Mouse (Mus musculus) layer of hippocampus, adult 2 months (tissue): Measurements from ENCODE around the gene Creb3. TPM values are rescaled to one million over a fixed set of nuclear protein-coding genes. Genes with fewer than 3 reads are reported as not detected.
A peak's percentile ranks its signal among the peaks of the same experiment; 100 is the strongest.

Experiments
- DNase-seq, 2 experiments: peaks; one replicate each; pipeline ENCODE4 v3.0.0; 2022; ENCODE audit warnings: low spot score in 2 of 2
- H3K27ac ChIP-seq: fragments of 200-600 bp; 2 replicates; pipeline ENCODE4 v1.8.1; 2022
- H3K4me3 ChIP-seq: fragments of 200-600 bp; 2 replicates; pipeline ENCODE4 v1.8.1; 2022; ENCODE audit warnings: mild to moderate bottlenecking
- CTCF ChIP-seq: fragments of 200-600 bp; conservative IDR thresholded peaks from 2 replicates; pipeline ENCODE4 v1.8.1; 2022; ENCODE audit warnings: antibody characterized with exemption, mild to moderate bottlenecking, moderate library complexity
- total RNA-seq, 2 experiments: library from RNA; stranded (reverse); gene quantifications; 2 replicates each; pipeline ENCODE4 v1.2.3; 2021

Creb3 gene
- total RNA-seq, 2 experiments from 2014 or later = 70.3 to 75.1 TPM

DNA sequence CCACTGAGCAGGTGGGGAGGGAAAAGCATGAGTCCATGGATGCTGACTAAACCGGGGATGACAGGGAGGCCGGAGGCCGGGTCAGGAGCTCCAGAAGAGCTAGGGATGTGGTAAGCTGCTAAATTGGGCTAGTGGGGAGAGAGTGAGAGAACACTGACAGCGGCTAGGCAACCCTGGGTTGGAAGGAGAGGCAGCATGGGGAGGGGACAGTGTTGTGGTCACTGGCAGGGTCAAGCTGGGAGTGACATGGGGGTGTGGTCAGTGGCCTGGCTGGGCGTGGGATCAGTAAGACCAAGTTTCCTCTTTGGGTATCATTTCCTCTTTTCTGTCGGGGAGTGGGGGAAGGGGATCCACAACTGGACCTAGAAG is 1.9 kb upstream of the Creb3 start:
- H3K4me3 ChIP-seq = peak overlapping the region; percentile 26; the same call in 1 of the 2 replicates
- H3K27ac ChIP-seq = no peak overlapping the region
- DNase-seq = peak in 1 of 2 experiments; percentile 32
- TF ChIP-seq CTCF = no peak

DNA sequence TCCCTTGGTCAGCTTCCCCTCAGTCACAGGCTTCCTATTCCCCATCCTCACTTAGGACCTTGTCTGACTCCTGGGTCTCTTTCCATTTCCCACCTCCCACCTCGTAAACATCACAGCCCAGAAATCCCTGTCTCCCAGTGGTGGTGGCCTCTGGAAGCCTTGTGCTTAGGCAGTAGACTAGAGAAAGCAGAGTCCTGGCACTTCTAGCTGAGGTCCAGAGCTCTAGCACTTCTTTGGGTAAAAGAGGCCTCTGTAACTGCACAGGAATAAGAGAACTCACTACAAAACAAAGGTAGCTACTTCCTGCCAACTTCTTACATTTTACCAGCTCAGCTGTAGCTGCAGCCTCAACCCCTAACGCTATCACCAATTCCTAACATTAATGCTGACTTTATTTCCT is 1.2 kb upstream of the Creb3 start:
- TF ChIP-seq CTCF = no peak
- Histone ChIP-seq H3K27ac (peak overlapping the region; percentile 97; the same call in 1 of the 2 replicates), H3K4me3 (peak overlapping the region; percentile 96)
- no peak for DNase-seq

DNA sequence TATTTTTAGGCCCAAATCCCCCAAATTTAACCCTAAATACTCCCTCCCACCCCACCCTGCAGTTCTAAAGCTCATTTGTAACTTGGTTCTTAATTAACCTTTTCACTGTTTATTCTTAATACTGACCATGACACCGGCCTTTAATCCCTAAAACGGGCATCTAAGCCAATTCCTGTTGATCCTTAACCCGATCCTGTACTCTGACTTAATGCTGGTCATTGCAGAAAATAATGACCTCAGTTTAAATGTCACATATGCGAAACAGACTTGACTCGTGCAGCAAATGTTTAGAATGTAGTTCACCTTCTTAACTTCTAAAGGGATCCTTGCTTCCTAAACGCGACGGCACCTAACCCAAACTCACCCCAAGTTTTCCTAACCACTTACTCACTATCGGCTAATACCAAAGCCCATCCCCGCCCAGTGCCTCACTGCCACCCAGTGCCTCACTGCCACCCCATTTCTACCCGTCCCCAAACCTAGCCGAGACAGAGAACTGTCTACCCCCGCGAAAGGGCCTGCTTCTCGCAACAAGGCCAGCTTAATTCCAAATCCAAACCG is 616 bp upstream of the Creb3 start:
- H3K27ac ChIP-seq = peak overlapping the region; percentile 97
- DNase-seq = peak; percentile 24 to 25
- peak overlapping the region; percentile 96 for H3K4me3 ChIP-seq
- TF ChIP-seq CTCF = no peak

DNA sequence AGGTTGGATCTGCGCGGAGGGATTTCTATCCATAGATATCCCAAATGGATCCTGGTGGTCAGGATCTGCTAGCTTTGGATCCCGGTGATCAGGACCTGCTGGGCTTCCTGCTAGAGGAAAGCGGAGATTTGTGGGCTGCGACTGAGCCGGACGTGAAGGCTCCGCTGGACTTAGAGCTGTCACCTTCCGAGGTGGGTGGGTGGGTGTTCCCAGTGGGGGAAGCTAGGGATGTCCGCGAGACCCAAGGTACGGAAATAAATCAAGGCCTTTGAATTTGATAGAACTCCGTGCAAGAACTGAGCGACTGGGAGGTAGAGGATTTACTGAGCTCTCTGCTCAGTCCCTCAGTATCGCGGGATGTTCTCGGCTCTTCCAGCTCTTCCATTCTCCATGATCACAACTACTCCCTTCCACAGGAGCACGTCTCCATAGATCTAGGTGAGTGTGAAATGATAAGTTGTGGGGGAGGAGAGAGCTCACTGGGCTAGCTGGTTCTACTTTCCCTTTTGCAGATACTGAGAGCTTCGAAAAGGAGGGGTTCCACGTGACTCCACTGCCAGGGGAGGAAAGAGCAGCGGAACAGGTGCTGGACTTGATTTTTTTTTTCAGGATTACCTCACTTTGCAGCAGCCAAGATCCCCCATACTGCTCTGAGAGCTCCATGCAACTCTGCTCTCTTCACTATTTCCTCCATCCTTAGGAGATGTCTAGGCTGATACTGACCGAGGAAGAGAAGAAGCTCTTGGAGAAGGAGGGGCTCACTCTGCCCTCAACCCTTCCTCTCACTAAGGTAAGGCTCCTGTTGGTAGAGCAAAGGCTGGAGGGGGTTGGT is 853 bp downstream of the Creb3 start:
- no peak for TF ChIP-seq CTCF
- Histone ChIP-seq H3K4me3 (peak overlapping the region; percentile 96), H3K27ac (peak overlapping the region; percentile 97)
- no peak for DNase-seq

DNA sequence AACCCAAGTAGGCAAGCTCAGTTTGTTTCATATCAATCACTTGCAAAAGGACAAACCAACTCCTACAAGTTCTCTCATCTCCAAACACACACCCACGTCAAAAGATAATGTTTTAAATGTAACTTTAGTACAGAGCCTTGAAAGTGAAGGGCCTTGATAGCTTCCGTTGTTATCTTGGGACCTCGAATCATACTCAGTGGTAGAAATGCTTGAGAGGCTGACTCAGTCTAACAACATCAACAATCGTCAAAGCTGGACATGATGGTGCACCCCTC is 1.4 kb downstream of the Creb3 start:
- no peak for DNase-seq
- H3K4me3 ChIP-seq = peak overlapping the region; percentile 96
- H3K27ac ChIP-seq = no peak overlapping the region
- no peak for TF ChIP-seq CTCF

DNA sequence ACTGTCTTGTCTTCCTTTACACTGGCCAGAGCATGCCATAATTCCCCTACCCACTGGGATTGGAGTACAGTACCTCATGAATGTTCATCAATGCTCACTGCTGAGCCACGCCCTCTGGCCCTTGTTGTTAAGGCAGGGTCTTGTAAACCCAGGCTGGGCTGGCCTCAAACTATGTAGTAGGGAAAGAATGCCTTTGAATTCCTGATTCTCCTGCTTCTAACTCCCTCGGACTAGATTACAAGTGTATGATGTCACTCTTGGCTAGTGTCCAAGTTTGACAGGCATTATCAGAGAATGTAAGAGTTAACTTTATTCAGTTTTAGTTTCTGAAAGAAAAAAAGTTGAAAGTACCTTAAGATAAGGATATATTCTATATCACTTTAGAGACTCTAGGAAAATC is 2.1 kb downstream of the Creb3 start:
- no peak for TF ChIP-seq CTCF
- Histone ChIP-seq H3K4me3 (no peak overlapping the region), H3K27ac (no peak overlapping the region)
- DNase-seq = no peak

DNA sequence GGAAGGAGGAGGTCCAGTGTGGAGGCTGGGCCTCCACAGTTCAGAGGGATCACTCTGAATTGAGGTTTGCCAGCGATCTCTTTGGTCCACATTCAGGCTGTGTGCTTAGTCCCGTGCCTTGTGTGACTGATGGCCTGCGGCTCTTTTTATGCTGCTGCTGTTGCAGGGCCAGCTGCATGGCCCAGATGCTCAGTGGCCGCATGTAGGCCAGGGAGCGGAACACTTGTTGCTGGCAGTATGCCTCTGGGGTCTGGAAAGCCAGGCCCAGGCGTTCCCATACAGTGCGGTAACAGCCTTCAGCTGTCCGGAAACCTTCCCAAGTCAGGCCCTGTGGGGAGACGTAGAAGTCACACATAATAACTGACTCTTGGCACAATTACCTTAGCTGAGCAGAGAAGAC is 5.0 kb downstream of the Creb3 start:
- DNase-seq = no peak
- Histone ChIP-seq H3K27ac (no peak overlapping the region), H3K4me3 (no peak overlapping the region)
- no peak for TF ChIP-seq CTCF

DNA sequence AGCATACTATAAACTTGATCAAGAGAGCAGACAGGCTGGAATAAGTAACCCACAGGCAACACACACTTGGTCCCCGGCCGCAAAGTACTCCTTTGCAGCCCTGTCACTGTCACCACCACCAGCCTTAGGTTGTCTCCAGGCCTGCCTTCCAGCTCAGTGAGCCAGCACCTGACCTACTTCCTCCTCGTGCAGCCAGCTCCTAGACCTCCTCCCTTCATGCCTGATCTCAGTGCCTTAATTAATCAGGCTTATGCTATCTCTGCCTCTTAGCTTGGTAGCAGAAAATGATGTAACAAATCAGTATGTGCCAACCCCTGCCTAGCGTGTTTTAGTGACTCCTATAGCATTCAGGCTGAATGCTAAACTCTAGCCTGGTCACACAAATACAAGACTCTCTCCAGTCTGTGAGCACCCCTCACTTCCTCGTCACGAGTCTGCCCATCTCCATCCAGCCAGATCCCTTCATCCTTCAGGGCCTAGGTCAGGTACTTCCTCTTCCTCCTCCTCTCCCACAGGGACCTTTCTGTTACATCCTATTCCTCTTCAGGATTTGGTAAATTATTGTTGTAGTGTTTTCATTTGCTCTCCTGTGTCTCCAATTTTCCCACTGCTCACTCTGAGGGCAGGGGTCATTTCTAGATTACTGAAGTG is 9.4 kb downstream of the Creb3 start:
- no peak overlapping the region for H3K4me3 ChIP-seq
- TF ChIP-seq CTCF = no peak
- DNase-seq = no peak
- H3K27ac ChIP-seq = no peak overlapping the region

DNA sequence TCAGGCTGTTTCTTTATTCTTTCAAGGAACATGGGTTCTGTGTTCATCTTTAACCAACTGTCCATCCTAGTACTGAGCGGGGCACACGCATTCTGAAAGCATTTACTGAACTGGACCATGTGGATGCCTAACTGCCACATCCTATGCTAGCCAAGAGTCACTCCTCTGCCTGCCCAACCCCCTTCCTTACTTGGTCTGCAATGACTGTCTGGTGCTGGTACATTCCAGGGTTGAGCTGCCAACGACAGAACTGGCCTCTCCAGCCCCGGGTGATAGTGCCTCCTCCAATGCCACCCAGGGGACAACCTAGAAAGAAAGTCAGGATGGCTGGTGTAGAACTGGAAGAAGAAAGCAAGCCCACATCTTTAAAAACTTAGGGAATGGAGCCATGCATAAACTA is 11.4 kb downstream of the Creb3 start:
- no peak for DNase-seq
- H3K4me3 ChIP-seq = no peak overlapping the region
- TF ChIP-seq CTCF = no peak
- no peak overlapping the region for H3K27ac ChIP-seq

DNA sequence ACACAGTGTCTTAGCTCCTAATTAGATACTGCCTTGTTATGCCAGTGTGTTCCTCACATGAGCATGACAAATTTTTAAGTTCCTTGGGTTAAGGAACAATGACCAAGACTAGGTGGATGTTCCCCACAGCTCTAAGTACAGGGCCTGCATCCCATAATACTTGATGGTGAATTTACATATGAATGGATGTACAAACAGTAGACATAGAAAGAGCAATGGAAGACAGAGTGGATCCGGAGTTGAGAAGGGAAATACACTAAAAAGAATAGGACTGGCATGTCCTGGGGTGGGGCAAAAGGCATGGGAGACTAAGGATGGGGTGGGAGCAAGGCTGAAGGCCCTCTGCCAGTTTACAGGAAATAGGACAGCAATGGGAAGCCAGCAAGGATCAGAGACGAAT is 13.2 kb downstream of the Creb3 start:
- DNase-seq = no peak
- Histone ChIP-seq H3K4me3 (peak overlapping the region; percentile 19; the same call in 1 of the 2 replicates), H3K27ac (no peak overlapping the region)
- TF ChIP-seq CTCF = no peak

DNA sequence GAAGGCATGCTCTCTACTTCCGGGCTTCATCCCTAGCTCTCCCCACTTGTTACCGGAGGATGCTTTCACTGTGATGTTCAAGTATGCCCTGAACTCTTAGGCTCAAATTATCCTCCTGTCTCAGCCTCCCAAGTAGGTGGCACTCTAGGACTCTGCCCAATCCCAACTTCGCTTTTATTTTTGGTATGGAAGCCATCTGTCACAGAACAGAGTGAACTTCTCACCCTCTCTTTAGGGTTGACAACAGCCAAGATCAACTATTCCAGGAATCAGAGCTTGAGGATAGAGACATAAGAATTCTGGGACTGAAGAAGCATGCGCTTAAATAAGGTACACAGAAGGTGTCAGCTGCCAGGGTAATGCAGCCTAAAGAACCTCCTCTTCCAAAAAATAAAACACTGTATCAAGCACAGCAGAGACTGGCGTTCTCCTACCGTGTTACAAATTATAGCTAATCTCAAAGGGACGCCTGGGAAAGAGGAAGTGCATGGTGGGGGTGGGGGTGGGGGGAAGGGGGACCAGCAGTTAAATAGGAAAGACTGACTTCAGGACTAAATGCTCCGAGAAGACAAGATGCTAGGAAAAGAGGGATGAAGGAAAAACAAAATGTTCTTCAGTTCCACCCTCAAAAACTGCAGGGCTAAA is 15.2 kb downstream of the Creb3 start:
- no peak for DNase-seq
- H3K4me3 ChIP-seq = peak overlapping the region; percentile 65
- peak overlapping the region; percentile 97 for H3K27ac ChIP-seq
- no peak for TF ChIP-seq CTCF

DNA sequence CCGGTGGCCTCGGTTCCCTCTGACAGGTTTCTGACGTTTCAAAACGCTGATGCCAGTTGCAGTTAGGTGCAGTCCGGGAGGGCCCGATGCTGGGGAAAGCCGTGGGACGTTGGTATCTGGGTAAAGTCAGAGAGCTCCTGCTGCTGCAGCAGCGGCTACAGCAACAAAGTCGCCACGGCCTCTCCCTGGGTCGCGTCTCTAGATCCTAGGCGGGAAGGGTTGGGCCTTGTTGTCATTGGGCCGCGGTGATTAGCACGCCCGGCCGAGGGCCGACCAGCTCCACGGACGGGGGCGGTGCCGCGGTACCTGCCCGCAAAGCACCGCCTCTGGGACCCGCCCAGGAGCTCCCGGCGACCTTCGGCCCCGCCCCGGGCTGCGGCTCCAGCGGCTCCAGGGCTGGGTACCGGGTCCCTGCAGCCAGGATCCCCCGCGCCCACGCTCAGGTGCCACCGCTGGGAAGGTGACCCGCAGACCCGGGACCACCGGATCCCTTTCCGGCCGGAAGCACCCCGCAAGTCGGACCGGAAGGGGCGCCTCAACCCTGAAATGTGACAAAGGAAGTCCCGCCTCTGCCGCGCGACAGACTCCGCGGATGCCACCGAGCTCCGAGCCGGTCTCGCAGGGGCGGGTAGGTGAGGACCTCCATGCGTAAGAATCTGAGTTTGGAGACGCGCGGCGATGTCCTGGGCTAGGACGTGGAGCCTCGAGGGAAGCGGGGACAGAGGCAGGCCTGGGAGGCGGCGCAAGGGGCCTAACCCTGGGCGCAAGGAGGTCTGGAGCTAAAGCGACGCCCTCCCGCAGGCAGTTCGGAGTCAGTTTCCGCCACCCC is 16.5 kb downstream of the Creb3 start, which contains the start of the genes Rgp1 and Gba2:
Rgp1 (plus strand) TSS at position 340 of the 829 bp plus-strand sequence.
Gba2 (minus strand) TSS at position 498 of the 829 bp plus-strand sequence.
- peak within 1 kb of the TSS; percentile 65 for H3K4me3 ChIP-seq
- DNase-seq = peak; percentile 73 to 81
- H3K27ac ChIP-seq = peak within 1 kb of the TSS; percentile 97
- peak; percentile 60 for TF ChIP-seq CTCF

DNA sequence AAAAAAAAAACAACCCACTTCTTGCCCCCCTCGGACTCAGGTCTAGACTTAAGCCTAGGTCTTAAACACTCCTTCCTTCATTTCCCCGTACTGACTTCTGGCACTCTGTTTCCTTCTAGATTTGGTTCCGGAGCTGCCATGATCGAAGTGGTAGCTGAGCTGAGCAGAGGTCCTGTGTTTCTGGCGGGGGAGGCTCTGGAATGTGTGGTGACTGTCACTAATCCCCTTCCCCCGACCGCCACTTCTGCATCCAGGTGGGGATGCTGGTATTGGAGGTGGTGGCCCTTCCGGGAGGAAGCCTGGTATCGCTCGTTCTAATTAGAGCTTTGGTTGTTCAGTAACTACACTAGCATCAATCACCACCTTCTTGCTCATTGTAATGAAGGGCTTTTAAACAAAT is 17.1 kb downstream of the Creb3 start:
- Histone ChIP-seq H3K4me3 (peak overlapping the region; percentile 65), H3K27ac (peak overlapping the region; percentile 97)
- no peak for TF ChIP-seq CTCF
- no peak for DNase-seq
